20 mouse cellular contexts compared by ENCODE assay signal in genomic region chr10:95694559-95695251, GRCm38 (mm10). TPM values are rescaled to one million over a fixed set of nuclear protein-coding genes. Genes with fewer than 3 reads are reported as not detected.
A peak's percentile ranks its signal among the peaks of the same experiment; 100 is the strongest.
DNase-seq lines count a peak whose midpoint lies in the region; ATAC-seq and TF ChIP-seq lines count a peak whose summit lies in the region.
"Had no signal": no experiment of that assay in that cellular context is flagged by ENCODE, and none has a peak within 500 bp of the region (broad histone marks: within the 10 kb centered on the region; RNA-seq: fewer than 3 reads in every experiment).

No protein-coding gene starts in this region.

- intact Hi-C loops in heart, postnatal 25 days (cut with DNase I): loop anchor here (5.0 kb wide), 1 partner anchor 73 kb away; no protein-coding TSS in a partner anchor

- WGBS in forebrain, postnatal 0 days: 47% methylated on average over 12 of the region's 12 CpGs
- 59% methylated on average over 12 of the region's 12 CpGs for WGBS in forebrain, embryonic 15.5 days
- 71% methylated on average over 12 of the region's 12 CpGs for WGBS in neural tube, embryonic 11.5 days
- WGBS in midbrain, embryonic 12.5 days: 70% methylated on average over 12 of the region's 12 CpGs

- ATAC-seq in forebrain, postnatal 0 days: peak; percentile 47; the same call in 1 of the 2 replicates
- ATAC-seq in forebrain, embryonic 15.5 days (replicated peaks): no peak
- ATAC-seq in neural tube, embryonic 11.5 days (ENCODE audit: insufficient read depth, low FRiP score, low TSS enrichment): no peak
- peak; percentile 62 for ATAC-seq in midbrain, embryonic 12.5 days (ENCODE audit: low FRiP score, low read depth)
- no peak for ATAC-seq in monocyte, adult 5-6 weeks (replicated peaks; ENCODE audit: insufficient number of reproducible peaks, low FRiP score, low TSS enrichment, poor library complexity, severe bottlenecking)
- ATAC-seq: liver, embryonic 12.5 days had no signal

- no peak overlapping the region for H3K9ac ChIP-seq in forebrain, postnatal 0 days
- H3K9ac ChIP-seq in forebrain, embryonic 15.5 days (replicated peaks): no peak overlapping the region
- no peak overlapping the region for H3K9ac ChIP-seq in neural tube, embryonic 11.5 days (ENCODE audit: low read length)
- no peak overlapping the region for H3K9ac ChIP-seq in midbrain, embryonic 12.5 days (replicated peaks)
- H3K9ac ChIP-seq: liver, embryonic 12.5 days had no signal

- H3K4me2 ChIP-seq in forebrain, postnatal 0 days (ENCODE audit: low read depth): no peak overlapping the region
- no peak overlapping the region for H3K4me2 ChIP-seq in forebrain, embryonic 15.5 days (replicated peaks)
- no peak overlapping the region for H3K4me2 ChIP-seq in neural tube, embryonic 11.5 days (ENCODE audit: low read depth)
- H3K4me2 ChIP-seq in midbrain, embryonic 12.5 days (replicated peaks): no peak overlapping the region
- H3K4me2 ChIP-seq: liver, embryonic 12.5 days had no signal

- H3K4me3 ChIP-seq in forebrain, postnatal 0 days (ENCODE audit: low read depth, low read length): no peak overlapping the region
- no peak overlapping the region for H3K4me3 ChIP-seq in forebrain, embryonic 15.5 days
- no peak overlapping the region for H3K4me3 ChIP-seq in neural tube, embryonic 11.5 days (ENCODE audit: low read depth, low read length)
- no peak overlapping the region for H3K4me3 ChIP-seq in midbrain, embryonic 12.5 days
- H3K4me3 ChIP-seq: layer of hippocampus, adult 2 months; liver, embryonic 12.5 days had no signal

- no peaks in the 10 kb centered on the region for H3K9me3 ChIP-seq in forebrain, postnatal 0 days (ENCODE audit: low read length)
- H3K9me3 ChIP-seq in forebrain, embryonic 15.5 days: no peaks in the 10 kb centered on the region
- no peaks in the 10 kb centered on the region for H3K9me3 ChIP-seq in neural tube, embryonic 11.5 days (ENCODE audit: control insufficient read depth, low read length)
- no peaks in the 10 kb centered on the region for H3K9me3 ChIP-seq in midbrain, embryonic 12.5 days
- H3K9me3 ChIP-seq: liver, embryonic 12.5 days; megakaryocyte, embryonic 14.5 days had no signal

- H3K4me1 ChIP-seq in forebrain, postnatal 0 days (ENCODE audit: insufficient read depth): no peaks in the 10 kb centered on the region
- H3K4me1 ChIP-seq in forebrain, embryonic 15.5 days: no peaks in the 10 kb centered on the region; the same call in 1 of the 2 replicates
- H3K4me1 ChIP-seq in neural tube, embryonic 11.5 days (ENCODE audit: control insufficient read depth, insufficient read depth, low read length): no peaks in the 10 kb centered on the region
- H3K4me1 ChIP-seq in midbrain, embryonic 12.5 days: peaks cover 5% of the 10 kb centered on the region; the same call in 1 of the 2 replicates

- no peaks in the 10 kb centered on the region for H3K27me3 ChIP-seq in forebrain, postnatal 0 days (ENCODE audit: insufficient read depth, low read length)
- H3K27me3 ChIP-seq in forebrain, embryonic 15.5 days: no peaks in the 10 kb centered on the region
- H3K27me3 ChIP-seq in neural tube, embryonic 11.5 days (ENCODE audit: control insufficient read depth, insufficient read depth, low read length): no peaks in the 10 kb centered on the region
- H3K27me3 ChIP-seq in midbrain, embryonic 12.5 days: no peaks in the 10 kb centered on the region
- H3K27me3 ChIP-seq: liver, embryonic 12.5 days had no signal

- TF ChIP-seq CTCF in forebrain, postnatal 0 days (IDR thresholded peaks at IDR 0.05; ENCODE audit: low read depth): no peak

- no peaks in the 10 kb centered on the region for H3K36me3 ChIP-seq in forebrain, postnatal 0 days (ENCODE audit: insufficient read depth)
- H3K36me3 ChIP-seq in forebrain, embryonic 15.5 days: no peaks in the 10 kb centered on the region
- no peaks in the 10 kb centered on the region for H3K36me3 ChIP-seq in neural tube, embryonic 11.5 days (ENCODE audit: control insufficient read depth, insufficient read depth, low read length)
- H3K36me3 ChIP-seq in midbrain, embryonic 12.5 days: no peaks in the 10 kb centered on the region
- H3K36me3 ChIP-seq: liver, embryonic 12.5 days had no signal

- no peak for DNase-seq in forebrain, postnatal 0 days
- peak; percentile 23 for DNase-seq in neural tube, embryonic 11.5 days (ENCODE audit: low spot score)
- DNase-seq in neural tube, embryonic 10.5 days (ENCODE audit: extremely low spot score, low spot score): no peak
- DNase-seq in layer of hippocampus, adult 9-10 months (ENCODE audit: low spot score): no peak
- DNase-seq in heart, postnatal 25 days (ENCODE audit: low spot score): no peak
- DNase-seq: adrenal gland, adult 8-10 months; cerebellum, postnatal 25 days; right cerebral cortex, postnatal 14 days had no signal

- no peak overlapping the region for H3K27ac ChIP-seq in forebrain, postnatal 0 days (ENCODE audit: low read depth, low read length)
- H3K27ac ChIP-seq in forebrain, embryonic 15.5 days (replicated peaks): no peak overlapping the region
- no peak overlapping the region for H3K27ac ChIP-seq in neural tube, embryonic 11.5 days (ENCODE audit: low read depth, low read length)
- H3K27ac ChIP-seq in midbrain, embryonic 12.5 days (replicated peaks): no peak overlapping the region
- H3K27ac ChIP-seq: layer of hippocampus, adult 2 months; liver, embryonic 12.5 days had no signal

RNA-seq across cellular contexts. Expression of gene Anapc15-ps, which starts 21.5 kb away (rescaled TPM):
- total RNA-seq in forebrain, postnatal 0 days (2014; rRNA removed): not detected in 2 replicates
- polyA plus RNA-seq in forebrain, postnatal 0 days (2015; fragmentation: Nextera tagmentation; extraction: Ambion mirVana): 0.55 TPM in 1 of 2 replicates, not detected in the other
- polyA plus RNA-seq in forebrain, embryonic 15.5 days (2015; fragmentation: Nextera tagmentation; extraction: Ambion mirVana): not detected in 2 replicates
- polyA plus RNA-seq in neural tube, embryonic 11.5 days (2014; fragmentation: Nextera tagmentation; extraction: Ambion mirVana): not detected in 2 replicates
- not detected in 2 replicates for polyA plus RNA-seq in midbrain, embryonic 12.5 days (2016; fragmentation: Nextera tagmentation; extraction: Ambion mirVana)
- not detected in 3 replicates for total RNA-seq in monocyte, adult 5-6 weeks (2017)
- total RNA-seq in heart, postnatal 25 days (2021): not detected
- total RNA-seq: gastrocnemius, postnatal 4 days; layer of hippocampus, adult 2 months; left cerebral cortex, adult 8-10 months had no signal
- polyA plus RNA-seq: embryonic facial prominence, embryonic 14.5 days; intestine, embryonic 14.5 days; liver, embryonic 12.5 days; lung, embryonic 16.5 days; testis, adult 2 months had no signal

Comparison
In these comparisons a context has a peak if more than half of its experiments do, and no peak if none do; other contexts are left out.
1. ATAC-seq: peak in forebrain, postnatal 0 days (single experiment) and midbrain, embryonic 12.5 days (single experiment); none in forebrain, embryonic 15.5 days (single experiment), neural tube, embryonic 11.5 days (single experiment) and monocyte, adult 5-6 weeks (single experiment).